Mouse (Mus musculus): ENCODE data around the gene Wdr91. TPM values are rescaled to one million over a fixed set of nuclear protein-coding genes. Genes with fewer than 3 reads are reported as not detected.

The Wdr91 gene
- total RNA-seq, 4 experiments from 2014 or later = 11.6 to 15.9 (median 13.3) TPM

DNA sequence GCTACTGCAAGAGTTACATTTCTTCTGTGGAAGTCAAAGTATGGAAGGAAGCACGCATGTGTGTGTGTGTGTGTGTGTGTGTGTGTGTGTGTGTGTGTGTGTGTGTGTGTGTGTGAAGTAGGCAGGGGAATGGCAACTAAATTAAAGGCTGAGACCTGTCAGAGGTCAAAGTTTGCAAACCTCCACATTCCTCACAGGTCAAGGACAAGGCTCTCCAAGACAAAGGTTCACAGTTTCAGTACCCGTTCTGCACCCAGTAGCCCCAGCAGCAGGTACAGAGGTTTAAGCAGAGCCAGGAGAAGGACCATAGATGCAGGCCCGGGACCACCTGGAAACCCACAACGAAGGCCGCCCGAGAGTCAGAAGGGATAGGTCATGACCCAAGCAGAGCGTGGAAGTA, 8.5 kb upstream of the Wdr91 start:
- no peak for DNase-seq (ENCODE audit: low spot score)

DNA sequence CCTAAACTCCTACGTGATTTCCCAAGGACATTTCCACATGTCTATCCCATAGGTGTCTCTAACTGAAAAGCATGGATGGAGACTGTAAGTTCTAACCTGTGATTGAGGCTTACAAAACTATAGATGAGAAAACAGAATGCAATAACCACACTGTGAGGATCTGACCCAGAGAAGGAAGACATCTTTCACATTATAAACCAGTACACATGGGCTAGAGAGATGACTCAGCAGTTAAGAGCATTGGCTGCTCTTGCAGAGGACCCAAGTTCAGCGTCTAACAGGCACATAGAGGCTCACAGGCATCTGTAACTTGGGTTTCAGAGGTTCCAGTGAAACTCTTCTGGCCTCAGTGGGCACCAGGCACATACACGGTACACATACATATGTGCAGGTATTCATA, 3.8 kb upstream of the Wdr91 start:
- DNase-seq (ENCODE audit: low spot score) = no peak

DNA sequence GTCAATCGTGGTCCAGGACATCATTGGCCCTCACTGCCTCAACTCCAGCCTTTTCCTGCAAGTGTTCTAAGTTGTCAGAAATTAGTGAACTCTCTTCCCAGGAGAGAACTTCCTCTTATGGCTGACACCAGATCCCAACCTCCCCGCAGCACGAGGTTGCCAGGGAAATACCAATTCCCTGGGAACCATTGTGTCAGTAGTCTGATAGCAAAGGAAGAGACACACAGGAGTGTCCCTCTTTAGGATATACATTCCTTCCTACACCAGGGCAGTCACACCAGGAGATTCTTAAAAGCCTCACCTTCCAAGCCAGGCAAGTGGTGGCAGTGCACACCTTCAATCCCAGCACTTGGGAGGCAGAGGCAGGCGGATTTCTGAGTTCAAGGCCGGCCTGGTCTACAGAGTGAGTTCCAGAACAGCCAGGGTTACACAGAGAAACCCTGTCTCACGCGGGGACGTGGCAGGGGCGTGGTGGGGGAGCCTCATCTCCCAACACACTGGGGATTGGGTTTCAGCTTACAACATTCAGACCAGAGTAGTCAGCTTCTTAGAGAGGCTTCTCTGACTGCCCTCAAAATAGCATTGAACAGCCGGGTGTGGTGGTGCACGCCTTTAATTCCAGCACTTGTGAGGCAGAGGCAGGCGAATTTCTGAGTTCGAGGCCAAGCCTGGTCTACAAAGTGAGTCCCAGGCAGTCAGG, 2.8 kb upstream of the Wdr91 start:
- DNase-seq (ENCODE audit: low spot score) = no peak

DNA sequence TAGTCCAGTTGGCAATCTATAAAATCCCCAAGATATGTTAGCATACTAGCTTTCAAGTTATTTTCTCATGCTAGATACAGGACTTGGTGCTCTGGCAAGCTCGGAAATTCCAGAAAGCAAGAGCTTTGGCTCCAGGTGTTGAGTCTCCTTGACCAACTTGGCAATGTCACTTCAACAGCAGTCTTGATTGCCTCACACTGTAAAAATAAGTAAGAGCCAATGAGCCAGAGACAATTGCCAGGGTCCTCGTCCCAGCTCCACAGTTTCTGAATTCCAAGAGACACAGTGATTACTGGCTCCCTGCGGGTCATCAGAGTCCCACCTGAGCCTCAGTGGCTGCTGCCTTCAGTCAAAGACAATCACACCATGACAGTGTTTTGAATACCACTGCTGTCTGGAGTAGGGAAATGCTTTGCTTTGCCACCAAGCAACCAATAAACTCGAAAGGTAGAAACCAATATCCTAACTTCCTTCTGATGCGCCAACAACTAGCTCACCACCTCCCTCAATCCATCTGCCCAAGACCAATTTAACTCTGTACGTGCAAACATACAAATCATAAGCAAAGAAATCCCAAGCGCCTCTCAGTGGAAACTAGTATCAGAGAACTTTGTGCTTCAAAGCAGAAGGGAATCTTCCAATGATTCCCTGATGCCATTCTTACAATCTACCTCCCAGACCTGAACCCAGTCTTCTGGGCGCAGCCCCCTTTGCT, 888 bp downstream of the Wdr91 start:
- DNase-seq (ENCODE audit: low spot score) = no peak

DNA sequence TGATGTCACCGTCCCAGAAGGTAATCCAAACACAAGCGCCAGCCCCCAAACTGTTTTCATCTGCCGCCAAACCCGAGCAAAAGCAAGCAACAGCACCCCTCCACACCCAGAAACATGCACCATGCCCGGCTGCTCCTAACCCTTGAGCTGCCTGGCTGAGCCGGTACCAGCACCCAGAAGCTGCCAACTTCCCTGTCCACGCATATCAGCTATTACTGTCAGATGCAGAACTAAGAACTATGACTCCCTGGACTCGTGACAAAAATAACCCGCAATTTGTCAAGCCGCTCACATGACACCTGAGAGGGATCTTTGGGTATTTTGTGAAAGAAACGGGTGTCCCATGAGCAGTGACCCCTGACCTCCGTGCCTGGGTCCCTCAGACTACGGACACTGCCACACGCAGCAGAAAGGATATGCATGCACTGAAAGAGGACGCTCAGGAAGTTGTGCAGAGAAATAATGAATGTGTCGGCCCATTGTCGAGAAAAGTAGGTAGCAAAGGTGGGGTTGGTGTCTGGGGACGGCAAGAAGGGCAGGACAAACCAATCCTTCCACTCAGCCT, 2.9 kb downstream of the Wdr91 start:
- no peak for DNase-seq (ENCODE audit: low spot score)

DNA sequence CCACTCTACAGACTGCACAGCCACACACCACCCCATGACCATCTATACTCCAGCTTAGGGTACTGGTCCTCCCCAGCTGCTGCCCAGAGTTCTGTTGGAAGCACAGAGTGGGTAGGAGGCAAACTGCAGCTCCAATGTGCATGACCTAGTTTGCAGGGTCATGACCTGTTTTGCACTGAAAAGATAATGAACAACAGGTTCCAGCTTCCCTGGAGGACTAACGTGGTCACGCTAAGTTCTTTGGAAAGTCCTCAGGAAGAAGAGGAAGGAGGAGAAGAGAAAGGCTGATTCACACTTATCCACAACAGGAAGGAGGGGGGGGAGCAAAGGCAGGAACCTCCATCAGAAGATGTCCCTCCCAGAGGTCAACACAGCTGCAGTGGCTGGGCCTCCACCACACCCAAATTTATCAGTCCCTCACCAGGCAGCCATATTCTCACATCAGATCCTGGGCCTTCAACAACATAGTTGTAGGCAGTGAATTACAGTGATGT, 3.5 kb downstream of the Wdr91 start:
- peak; percentile 39 for DNase-seq (ENCODE audit: low spot score)

DNA sequence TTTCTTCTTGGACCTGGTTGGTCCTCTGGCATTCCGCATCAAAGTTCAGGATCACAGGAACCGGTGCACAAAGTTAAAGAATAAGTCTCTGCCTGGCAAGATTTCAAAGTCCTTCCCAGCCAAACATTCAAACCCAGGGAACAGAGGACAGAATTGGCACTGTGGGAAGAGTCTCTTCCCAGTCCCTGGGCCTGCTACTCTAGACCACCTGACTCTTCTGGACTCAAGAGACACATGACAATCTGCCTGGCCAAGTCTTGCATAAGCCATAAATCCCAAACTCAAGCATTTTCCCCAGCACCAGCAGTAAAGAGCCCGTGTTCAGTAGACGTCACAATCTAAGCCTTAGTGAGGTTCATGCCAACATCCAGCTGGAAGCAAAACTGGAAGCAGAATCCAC, 4.0 kb downstream of the Wdr91 start:
- DNase-seq (ENCODE audit: low spot score) = peak; percentile 36

DNA sequence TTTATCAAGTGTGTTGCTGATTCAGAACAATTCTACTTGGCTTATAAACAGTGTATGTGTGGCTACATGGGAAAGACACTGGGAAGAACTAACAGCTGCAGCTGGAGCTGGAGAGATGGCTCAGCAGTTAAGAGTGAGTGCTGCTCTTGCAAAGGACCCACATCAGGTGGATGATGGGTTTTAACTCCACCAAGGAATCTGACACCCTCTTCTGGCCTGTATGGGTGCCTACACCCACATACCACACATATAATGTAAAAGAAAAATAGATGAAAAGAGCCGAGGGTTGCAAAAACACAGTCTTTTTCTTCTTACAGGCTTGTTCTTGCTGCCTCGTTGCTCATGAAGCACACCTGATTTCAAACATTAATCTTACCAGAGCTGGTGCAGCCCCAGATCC, 4.6 kb downstream of the Wdr91 start:
- no peak for DNase-seq (ENCODE audit: low spot score)

DNA sequence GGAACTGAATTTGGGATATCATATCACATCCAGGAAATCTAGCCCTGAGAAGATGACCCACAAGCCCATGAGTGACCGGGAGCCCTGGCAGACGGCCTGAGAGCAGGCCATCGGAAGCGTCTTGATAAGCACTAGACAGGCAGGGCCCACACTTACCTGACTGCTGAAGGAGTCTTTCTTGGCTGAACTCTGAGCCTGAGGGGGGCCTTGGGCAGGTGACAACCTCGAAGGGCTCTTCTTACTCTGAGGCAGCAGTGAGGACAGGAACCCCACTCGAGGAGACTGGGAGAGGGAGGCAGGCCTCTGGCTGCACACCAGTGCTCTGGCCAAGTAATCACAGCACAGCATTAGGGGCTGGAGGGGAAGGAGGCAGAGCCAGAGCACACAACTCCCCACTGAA, 6.3 kb downstream of the Wdr91 start:
- no peak for DNase-seq (ENCODE audit: low spot score)

DNA sequence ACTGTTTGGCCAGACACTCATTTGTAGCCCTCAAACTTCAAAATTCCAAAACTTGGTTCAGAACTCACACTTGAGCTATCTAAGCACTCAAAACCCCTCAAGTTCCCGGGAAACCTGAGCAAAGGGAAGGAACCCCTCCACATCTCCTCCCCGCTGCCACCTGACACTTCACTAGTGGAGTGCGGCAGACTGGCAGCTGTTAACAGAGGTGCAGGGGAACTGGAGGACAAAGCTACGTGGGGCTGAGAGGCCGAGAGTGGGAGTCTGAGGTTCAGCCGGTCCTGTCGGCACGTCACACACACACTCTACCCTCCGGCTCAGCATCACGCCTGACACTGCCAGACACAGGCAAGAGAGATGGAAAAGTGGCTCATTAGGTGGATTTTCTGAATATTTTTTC, 6.8 kb downstream of the Wdr91 start:
- no peak for DNase-seq (ENCODE audit: low spot score)

DNA sequence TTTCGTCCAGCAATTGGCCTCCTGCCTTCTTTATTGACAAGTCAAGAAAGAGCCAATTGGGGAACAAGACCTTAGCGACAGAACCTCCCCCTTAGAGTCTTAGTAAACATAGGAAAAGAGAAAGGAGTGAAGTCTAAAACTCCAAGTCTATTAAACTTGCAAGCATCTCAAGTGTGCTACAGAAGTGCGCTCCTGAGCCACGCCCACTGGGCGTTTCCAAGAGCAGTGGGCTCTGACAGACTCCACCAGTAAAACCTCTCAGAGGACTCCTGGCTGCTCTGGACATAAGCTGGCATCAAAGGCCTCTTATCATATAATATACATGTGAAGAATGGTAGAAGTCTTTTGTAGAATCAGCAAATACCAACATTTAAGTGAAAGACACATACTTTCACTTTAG, 7.2 kb downstream of the Wdr91 start:
- DNase-seq (ENCODE audit: low spot score) = no peak

DNA sequence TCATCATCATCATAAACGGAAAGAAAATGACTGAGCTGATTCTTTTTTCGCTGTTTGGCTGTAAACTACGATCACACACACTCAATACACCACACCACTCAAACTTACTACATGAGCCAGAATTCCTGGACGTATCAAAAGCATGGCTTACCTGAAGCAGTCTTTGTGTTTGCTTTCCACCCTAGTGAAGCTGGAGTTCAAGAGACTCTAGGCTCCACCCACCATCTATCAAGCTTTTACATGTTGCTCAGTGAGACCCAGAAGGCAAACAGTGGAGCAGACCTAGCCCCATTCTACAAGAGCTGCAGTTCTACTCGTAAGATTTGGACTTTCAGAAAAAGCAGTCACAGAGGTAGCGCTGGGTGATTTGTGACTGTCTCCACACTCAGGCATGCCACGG, 8.1 kb downstream of the Wdr91 start:
- DNase-seq (ENCODE audit: low spot score) = no peak

DNA sequence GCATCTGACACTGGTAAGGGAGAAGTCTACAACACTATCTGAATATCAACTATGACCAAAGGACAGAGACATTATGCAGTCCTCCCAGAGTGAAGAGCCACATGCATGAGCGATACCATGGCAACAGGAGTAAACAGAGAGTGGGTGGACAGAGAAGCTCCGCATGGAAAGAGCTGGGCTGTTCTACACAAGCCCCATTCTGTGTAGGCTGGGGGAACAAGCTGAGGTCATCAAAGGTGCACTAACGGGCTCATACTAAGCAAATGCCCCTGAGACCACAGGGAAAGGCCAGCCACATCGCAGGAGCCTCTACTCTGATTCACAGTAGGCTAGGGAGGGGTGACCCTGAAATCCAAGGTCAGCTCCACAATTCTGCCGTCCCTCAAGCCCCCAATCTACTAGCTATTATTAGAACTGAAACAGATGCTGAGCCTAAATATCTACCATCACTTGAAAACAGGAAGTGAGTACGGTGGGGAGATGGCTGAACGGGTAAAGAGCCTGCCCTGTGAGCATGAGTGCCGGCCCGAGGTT, 8.7 kb downstream of the Wdr91 start:
- DNase-seq (ENCODE audit: low spot score) = no peak

DNA sequence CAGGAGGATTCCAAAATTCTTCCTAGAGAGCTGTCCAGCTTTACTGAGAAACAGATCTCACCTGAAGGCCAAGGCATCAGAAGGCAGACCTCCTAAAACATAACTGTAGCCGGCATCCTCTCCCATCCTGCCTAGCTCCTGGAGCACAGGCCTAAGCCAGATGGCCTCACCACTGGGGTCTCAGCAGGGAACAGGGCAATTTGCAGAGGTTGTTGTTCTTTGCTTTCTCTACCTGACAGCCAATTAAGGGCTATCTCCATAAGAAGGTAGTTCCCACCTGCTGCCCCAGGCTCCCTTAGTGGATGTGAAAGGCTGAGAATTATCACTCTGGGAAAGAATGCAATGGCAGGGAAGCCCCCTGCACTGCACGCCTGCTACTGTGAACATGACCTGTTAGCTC, 9.7 kb downstream of the Wdr91 start:
- no peak for DNase-seq (ENCODE audit: low spot score)

DNA sequence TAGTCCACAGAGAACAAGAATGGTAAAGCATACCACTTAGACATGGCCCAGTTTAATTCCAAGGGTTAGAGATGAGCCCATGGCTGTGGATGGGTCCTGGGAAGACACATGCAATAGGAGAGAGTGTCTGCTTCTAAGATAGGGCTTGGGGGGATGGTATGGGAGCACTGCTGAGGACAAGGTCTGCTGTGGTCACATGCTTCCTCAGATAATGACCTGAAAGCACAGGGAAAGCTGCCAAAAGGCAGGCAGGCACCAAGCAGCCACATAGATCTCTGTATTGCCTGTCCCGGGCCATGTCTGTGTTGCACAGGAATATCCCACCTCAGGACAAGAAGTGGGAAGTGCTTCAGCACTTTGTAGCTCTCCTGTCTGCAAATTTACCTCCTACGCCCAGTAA, 11.5 kb downstream of the Wdr91 start:
- DNase-seq (ENCODE audit: low spot score) = no peak

DNA sequence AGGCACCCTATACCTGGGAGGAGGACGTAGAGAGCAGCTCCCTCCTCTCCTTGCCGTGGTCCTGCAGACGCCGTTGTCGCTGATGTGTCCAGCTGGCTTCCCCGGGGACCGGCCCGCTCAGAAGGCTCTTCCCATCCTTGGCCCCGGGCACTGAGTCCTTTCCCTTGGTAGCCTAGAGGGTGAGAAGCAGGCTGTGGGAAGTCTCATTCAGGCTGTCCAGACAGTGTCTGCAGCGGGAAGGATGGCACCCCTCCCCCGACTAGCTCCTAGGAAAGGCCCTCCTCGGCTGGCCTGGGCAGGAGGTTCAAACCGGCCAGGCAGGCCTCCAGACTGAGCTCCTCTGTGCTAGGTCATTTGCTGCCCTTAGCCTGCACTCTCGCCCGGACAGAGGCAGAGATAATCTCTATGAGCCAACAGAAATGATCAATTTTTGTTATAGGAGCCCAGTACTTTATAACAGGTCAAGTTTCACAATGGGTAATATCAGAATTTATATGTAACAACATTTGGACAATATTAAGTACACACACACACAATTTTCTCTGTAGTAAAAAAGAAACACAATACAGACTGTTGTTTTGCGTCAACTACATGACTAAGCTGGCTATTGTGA, 14.4 kb downstream of the Wdr91 start:
- DNase-seq (ENCODE audit: low spot score) = no peak

DNA sequence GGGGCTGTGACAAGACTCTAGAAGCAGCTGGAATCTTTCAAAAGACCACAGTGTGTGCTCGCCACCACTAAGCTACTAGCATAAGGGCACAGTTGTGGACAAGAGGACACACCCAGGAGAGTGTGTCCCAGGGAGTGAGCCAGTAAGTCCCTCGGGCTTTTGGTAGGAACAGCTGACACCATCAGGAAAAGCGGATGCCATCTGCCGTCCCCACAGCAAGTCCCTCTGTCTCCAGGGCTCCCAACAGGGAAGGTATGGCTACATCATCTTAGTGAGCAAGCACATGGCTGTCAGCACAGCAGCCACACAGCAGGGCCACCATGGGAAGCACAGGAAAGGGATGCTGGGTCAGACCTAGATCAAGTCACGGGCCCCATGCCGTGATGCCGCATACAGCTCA, 15.1 kb downstream of the Wdr91 start:
- DNase-seq (ENCODE audit: low spot score) = no peak

DNA sequence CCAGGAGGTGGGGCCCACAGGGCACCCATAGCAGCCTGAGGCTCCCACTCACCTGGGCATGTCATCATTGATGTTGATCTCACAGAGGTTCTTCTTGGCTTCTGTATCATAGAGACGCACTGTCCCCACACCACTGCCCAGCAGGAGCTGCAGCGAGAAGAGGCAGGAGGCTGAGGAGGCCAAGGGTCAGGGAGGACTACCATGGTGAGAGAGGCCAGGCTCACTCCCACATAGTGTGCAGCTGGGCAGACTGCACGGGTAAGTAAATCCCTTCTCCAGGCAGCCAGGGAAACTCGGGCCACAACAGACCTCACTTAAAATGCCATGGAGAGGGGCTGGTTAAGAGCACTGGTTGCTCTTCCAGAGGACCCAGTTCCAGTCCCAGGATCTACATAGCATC, 21.5 kb downstream of the Wdr91 start:
- DNase-seq (ENCODE audit: low spot score) = no peak

DNA sequence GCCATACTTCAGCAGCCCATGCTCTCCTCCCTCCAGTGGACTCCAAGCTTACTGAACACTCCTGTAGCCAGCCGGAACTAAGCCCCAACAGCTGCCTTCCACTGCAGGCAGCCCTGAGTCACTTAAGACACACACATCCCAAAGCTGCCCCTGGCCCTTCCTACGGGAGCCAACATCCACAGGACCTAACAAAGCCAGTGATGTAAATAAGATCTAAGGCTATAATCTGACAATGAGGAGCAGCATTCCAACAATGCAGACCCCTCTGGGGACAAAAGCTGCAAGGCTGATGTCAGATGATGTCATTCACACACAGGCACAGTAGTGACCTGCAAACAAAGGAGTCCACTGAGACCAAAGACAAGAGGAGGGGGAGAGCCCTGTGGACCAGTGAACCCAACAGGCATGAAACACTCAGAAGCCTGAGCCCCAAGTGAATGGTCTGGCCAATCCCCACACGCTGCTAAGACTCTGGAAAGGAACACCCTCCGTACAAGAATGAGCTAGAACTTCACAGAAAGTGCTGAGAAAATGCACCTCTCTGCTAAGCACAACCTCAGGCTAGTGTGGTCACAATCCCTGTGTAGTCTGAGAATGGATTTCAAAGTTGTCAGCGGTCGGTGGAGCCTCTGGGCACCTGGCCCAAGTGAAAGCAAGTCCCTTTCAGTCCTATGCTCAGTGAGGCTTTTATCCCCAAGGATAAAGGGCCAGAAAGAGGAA, 23.4 kb downstream of the Wdr91 start:
- DNase-seq (ENCODE audit: low spot score) = no peak

DNA sequence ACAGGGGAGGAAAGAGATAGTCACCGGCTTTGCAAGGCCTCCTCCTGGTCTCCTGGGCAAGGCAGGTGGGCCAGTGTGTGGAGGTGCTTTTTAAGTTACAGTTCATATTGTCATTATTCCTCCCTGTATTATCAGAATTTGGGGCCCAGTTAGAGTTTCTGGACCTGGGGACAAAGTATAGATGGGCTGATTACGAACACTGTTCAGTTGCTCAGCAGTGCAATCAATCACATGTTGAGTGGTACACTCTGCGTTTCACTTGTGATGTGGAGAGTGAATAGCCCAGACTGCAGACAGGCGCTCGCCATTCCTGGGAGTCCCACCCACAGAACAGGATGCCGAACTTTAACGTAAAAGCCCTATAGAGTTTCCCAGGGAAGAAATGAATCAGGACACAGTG, 26.0 kb downstream of the Wdr91 start:
- no peak for DNase-seq (ENCODE audit: low spot score)

DNA sequence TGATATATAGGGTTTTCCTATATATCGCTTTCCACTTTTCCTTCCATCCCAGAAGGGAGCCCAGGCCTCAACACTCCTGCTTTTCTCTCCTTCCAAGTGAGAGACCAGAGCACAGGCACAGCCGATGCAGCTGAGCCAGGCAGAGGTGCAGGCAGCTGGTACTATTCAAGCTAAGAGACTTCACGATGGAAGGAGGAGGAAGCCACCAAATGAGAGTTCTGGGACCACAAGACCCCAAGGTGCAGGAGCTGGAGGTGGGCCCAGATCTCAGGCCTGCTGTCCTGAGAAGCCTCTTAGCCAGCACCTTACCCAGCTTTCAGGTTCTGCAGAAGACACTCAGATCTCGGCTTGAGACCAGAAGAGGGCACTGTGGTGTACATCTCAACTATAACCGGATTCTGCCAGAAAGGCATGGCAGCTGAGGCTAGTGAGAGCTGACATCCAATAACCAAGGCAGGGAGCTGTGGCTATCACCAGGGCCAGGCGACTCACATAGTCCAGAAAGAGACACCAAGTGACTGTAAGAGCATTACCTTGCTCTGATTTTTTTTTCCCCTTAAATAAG, 30.7 kb downstream of the Wdr91 start:
- DNase-seq (ENCODE audit: low spot score) = no peak
